Mouse (Mus musculus) hematopoietic stem cell, adult 5-6 weeks (primary cell): ENCODE measurements around the gene Olfr202. TPM values are rescaled to one million over a fixed set of nuclear protein-coding genes. Genes with fewer than 3 reads are reported as not detected.
"Not testable (repeated sequence)": the region's sequence is repeated elsewhere in the genome, so short reads cannot be mapped to it uniquely, and the experiment has no call there.

Experiments
- ATAC-seq, 2 experiments: fragments of 125-278 bp in 1 of 2; replicated peaks in 1 of 2; 2 replicates each; pipeline ENCODE4 v1.8.0; 2016 to 2017; ENCODE audit warnings: inconsistent platforms in 2 of 2, mild to moderate bottlenecking in 2 of 2, moderate number of reproducible peaks in 2 of 2, low read depth in 1 of 2, moderate TSS enrichment in 1 of 2; ENCODE audit not compliant: low FRiP score in 2 of 2, poor library complexity in 2 of 2, severe bottlenecking in 2 of 2, insufficient read depth in 1 of 2, low TSS enrichment in 1 of 2
- total RNA-seq: library from RNA; stranded (forward); fragments of 172-1452, 232-1000 nt; gene quantifications from 2 replicates; pipeline ENCODE4 v1.2.3, GENCODE M21; 2017

Olfr202 gene
- total RNA-seq = not detected in 2 replicates

DNA sequence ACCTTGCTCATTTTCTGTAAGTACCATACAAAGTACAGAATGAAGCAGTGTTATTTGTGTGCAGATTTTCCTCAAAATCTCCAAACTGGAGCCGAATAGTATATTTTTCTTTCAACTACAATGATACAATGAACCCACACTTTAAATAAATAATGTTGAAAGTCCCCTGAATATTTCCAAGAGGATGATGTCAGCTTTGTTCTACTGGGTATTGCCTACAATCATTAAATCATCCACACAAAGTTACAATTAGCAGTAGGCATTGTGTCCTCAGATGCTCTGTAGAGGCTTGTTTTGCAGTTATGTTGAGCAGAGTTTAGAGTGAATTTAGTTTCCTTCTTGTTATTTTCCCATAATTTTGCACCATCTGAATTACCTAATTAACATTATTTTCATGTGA is at the start of gene Olfr202:
Olfr202 (minus strand) TSS at position 101 of the 400 bp plus-strand sequence.
- ATAC-seq = no peak

DNA sequence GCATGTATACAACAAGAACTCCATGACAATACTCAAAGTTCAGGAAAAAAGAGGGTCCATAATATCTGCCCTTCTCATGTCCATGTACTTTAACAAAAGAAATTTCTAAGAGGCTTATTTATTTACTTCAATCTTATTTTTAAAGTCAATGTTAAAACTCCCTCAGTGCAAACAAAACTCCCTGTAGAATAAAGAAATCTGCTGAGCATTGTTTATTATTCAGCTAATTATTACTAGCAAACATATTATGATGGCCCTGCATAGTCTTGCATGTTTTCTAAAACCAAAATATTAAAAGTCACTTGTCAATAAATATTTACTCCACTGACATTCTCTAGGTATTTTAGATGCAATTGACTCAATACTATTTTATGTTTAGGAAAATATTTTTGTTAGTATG is 44.4 kb upstream of the Olfr202 start, which contains the start of gene Olfr205:
Olfr205 (minus strand) TSS at position 101 of the 400 bp plus-strand sequence.
- ATAC-seq = no peak

DNA sequence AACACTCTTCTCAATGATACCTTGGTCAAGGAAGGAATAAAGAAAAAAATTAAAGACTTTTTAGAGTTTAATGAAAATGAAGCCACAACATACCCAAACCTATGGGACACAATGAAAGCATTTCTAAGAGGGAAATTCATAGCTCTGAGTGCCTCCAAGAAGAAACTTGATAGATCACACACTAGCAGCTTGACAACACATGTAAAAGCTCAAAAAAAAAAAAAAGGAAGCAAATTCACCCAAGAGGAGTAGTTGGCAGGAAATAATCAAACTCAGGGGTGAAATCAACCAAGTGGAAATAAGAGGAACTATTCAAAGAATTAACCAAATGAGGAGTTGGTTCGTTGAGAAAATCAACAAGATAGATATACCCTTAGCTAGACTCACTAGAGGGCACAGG is 36.7 kb upstream of the Olfr202 start:
- not testable (repeated sequence) for ATAC-seq

DNA sequence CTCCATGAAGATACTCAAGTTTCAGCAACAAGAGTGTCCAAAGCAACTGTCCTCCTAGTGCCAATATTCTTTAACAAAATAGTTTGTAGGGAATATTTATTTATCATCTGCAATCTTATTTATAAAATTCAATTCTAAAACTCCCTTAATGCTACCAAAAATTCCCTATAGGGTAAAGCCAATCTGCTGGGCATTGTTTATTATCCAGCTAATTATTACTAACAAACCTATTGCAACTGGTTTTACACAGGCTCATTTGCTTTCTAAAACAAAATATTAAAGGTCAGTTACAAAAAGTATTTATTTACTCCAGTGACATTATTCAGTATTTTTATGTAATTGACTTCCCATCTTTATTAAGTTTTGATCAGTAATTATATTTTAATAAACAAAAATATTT is 31.6 kb upstream of the Olfr202 start, which contains the start of gene Olfr204:
Olfr204 (minus strand) TSS at position 101 of the 400 bp plus-strand sequence.
- ATAC-seq = no peak

DNA sequence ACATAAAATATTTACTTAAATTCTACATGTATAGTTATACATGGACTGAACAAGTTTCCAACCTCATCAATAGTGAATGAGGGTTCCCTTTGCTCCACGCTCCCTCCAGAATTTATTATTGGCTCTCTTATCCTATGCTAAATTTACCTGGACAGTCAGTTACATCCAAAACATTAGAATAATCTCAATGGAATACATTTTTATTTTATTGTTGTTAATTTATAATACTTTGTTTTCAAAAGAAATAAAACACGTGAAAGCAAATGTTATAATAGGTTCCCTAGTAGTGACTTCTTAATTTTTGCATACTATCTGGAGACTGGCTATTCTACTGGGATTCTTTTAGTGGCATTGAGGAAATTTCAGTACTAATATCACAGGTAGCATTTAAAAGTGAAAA is 12.0 kb upstream of the Olfr202 start, which contains the start of gene Olfr203:
Olfr203 (plus strand) TSS at position 301 of the 400 bp plus-strand sequence.
- ATAC-seq = no peak

DNA sequence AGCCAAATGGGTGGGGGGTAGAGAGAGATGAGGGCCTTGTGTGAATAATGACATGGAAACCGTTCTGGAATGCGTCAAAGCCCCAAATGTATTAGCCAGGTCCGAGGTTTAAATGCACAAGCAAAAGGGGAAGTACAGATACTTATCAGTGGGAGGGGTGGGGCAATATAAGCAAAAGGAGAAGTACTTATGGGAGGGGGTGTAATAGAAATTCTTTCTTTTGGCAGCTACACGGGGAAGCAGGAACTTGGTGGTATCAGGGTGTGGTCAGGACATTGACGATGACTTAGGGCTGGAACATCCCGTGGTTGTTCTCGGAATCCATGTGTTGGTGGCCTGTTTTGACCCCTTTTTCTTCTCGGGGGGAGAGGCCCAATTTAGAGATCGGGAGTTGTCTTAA is 983 bp upstream of the Olfr202 start:
- not testable (repeated sequence) for ATAC-seq

DNA sequence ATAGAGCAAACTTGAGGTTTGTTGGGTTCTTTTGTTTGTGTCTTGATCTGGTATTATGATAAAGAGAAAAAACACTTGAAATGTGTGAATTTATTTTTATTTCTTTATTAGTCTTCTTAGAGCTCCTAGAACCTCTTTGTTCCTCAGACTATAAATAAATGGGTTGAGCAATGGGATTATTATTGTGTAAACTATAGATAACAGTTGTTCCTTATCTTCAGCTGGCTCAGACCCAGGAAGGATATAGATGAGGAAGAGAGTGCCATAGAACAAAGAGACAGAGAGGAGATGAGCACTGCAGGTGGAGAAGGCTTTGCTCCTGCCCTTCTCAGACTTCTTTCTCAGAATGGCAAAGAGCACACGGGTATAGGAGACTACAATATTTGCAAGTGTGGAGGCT is 3.1 kb downstream of the Olfr202 start:
- ATAC-seq = no peak

DNA sequence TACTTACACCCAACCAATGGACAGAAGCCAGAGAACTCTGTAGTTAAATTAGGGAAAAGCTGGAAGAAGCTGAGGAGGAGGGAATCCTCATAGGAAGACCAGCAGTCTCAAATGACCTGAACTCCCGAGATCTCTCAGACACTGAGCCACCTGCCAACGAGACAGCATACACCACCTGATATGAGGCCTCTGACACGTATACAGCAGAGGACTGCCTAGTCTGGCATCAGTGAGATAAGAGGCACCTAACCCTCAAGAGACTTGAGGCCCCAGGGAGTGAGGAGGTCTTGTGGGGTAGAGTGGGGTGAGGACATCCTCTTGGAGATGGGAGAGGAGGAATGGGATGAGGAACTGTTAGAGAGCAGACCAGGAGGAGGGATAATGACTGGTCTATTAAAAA is 6.1 kb downstream of the Olfr202 start:
- no peak for ATAC-seq

DNA sequence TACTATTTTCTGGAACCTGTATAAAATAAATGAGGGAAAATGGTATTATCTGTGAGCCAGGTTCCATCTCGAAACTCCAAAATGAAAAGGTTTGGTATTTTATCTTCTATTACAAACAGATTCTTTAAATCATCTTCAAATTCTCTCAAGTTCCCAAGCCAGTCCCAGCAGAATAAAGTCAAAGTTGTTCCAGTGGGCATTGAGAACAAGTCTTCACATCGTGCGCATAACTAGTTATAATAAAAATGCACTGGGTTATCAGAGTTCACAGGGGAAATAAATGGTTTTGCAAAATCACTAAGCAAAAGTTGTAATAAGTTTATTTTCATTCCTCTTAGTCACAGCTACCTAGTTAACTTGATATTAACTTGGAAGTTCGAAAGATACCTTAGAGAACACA is 14.1 kb downstream of the Olfr202 start, which contains the start of gene Olfr201:
Olfr201 (minus strand) TSS at position 101 of the 400 bp plus-strand sequence.
- not testable (repeated sequence) for ATAC-seq

DNA sequence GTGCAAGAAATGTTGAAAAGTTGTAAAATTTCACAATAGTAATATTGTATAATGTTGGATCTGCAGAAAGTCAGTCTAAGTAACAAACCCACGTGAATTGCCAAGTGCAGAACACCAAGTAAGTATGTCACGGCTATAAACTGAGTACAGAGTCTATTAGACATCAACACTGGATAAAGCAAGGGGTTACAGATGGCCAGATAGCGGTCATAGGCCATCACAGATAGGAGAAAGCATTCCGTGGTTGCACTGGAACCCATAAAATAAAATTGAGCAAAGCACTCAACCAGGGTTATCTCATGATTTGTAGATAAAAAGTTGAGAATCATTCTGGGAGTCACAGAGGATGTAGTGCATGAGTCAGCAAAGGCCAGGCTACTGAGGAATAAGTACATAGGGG is 17.5 kb downstream of the Olfr202 start:
- not testable (repeated sequence) for ATAC-seq

DNA sequence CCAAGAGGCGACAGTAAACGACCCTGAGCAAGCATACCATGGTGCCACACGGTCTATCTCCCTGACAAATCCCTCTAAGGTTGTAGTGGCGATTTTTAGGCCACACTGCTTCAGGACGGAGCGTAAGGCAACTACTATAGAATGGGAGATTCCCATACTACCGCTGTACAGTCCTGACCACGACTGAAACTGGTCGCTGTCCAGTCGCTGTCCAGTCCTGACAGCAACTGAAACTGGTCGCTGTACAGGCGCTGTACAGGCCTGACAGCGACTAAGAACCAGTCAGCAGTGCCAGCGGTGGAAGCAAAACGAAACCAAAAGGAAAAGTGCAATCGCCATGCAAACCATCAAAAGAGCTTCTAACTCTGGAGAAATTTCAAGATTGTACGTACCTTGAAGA is 36.9 kb downstream of the Olfr202 start:
- no peak for ATAC-seq

Other genes starting within 250 kb of the Olfr202 start
- gene Olfr187, start 247.0 kb downstream of the Olfr202 start, total RNA-seq = not detected in 2 replicates
- not detected in 2 replicates for gene Olfr190, start 208.8 kb downstream of the Olfr202 start, total RNA-seq
- not detected in 2 replicates for gene Olfr191, start 197.0 kb downstream of the Olfr202 start, total RNA-seq
- not detected in 2 replicates for gene Olfr193, start 174.9 kb downstream of the Olfr202 start, total RNA-seq
- not detected in 2 replicates for gene Olfr194, start 165.7 kb downstream of the Olfr202 start, total RNA-seq
- not detected in 2 replicates for gene Olfr195, start 139.7 kb downstream of the Olfr202 start, total RNA-seq
- not detected in 2 replicates for gene Olfr196, start 116.3 kb downstream of the Olfr202 start, total RNA-seq
- not detected in 2 replicates for gene Olfr198, start 83.3 kb downstream of the Olfr202 start, total RNA-seq
- gene Olfr199, start 67.0 kb downstream of the Olfr202 start, total RNA-seq = not detected in 2 replicates
- gene Olfr201, start 14.2 kb downstream of the Olfr202 start, total RNA-seq = not detected in 2 replicates
- gene Olfr203, start 12.1 kb upstream of the Olfr202 start, total RNA-seq = not detected in 2 replicates
- gene Olfr204, start 31.5 kb upstream of the Olfr202 start, total RNA-seq = not detected in 2 replicates
- not detected in 2 replicates for gene Olfr205, start 44.3 kb upstream of the Olfr202 start, total RNA-seq
- gene Olfr206, start 62.5 kb upstream of the Olfr202 start, total RNA-seq = not detected in 2 replicates
- not detected in 2 replicates for gene Olfr209, start 77.2 kb upstream of the Olfr202 start, total RNA-seq
- not detected in 2 replicates for gene Gabrr3, start 120.5 kb upstream of the Olfr202 start, total RNA-seq
- gene Riox2, start 185.0 kb upstream of the Olfr202 start, total RNA-seq = 77.5 and 84.5 TPM in 2 replicates